Mouse (Mus musculus) lung, postnatal 0 days (tissue): Measurements from ENCODE around the gene Omg. TPM values are rescaled to one million over a fixed set of nuclear protein-coding genes. Genes with fewer than 3 reads are reported as not detected.

Source experiments
- ATAC-seq: fragments of 200-750 bp; cut with Nextera tagmentation; 2 replicates; pipeline ENCODE4 v1.8.0; 2017; ENCODE audit warnings: moderate library complexity
- DNase-seq: peaks from one replicate; pipeline ENCODE4 v3.0.0-alpha.2; 2016; ENCODE audit warnings: low spot score
- H3K27ac ChIP-seq: fragments of 300-500 bp; sonication (generic); 2 replicates; pipeline ENCODE4 v1.5.1; 2014; ENCODE audit warnings: antibody characterized with exemption, mild to moderate bottlenecking, low read length, mixed read lengths
- H3K27me3 ChIP-seq: fragments of 300-500 bp; sonication (generic); replicated peaks from 2 replicates; pipeline ENCODE4 v1.6.1; 2014; ENCODE audit warnings: low read length, mixed read lengths; ENCODE audit not compliant: insufficient read depth
- H3K36me3 ChIP-seq: fragments of 300-500 bp; sonication (generic); 2 replicates; pipeline ENCODE4 v1.6.1; 2014; ENCODE audit warnings: low read length, mixed read lengths; ENCODE audit not compliant: insufficient read depth
- H3K4me1 ChIP-seq: fragments of 300-500 bp; sonication (generic); 2 replicates; pipeline ENCODE4 v1.6.1; 2014; ENCODE audit warnings: antibody characterized with exemption, low read depth, low read length, mixed read lengths; ENCODE audit not compliant: insufficient read depth
- H3K4me2 ChIP-seq: fragments of 300-500 bp; sonication (generic); replicated peaks from 2 replicates; pipeline ENCODE4 v1.6.1; 2014; ENCODE audit warnings: low read depth, mild to moderate bottlenecking, low read length, moderate library complexity, mixed read lengths
- H3K4me3 ChIP-seq: fragments of 300-500 bp; sonication (generic); 2 replicates; pipeline ENCODE4 v1.5.1; 2014; ENCODE audit warnings: low read depth, low read length
- H3K9ac ChIP-seq: fragments of 300-500 bp; sonication (generic); replicated peaks from 2 replicates; pipeline ENCODE4 v1.6.1; 2014; ENCODE audit warnings: low read depth, mild to moderate bottlenecking
- H3K9me3 ChIP-seq: fragments of 300-500 bp; sonication (generic); 2 replicates; pipeline ENCODE4 v1.6.1; 2016; ENCODE audit warnings: low read length, mixed read lengths
- CTCF ChIP-seq: IDR thresholded peaks from 2 replicates; pipeline ENCODE4 v1.5.1; 2016; ENCODE audit warnings: antibody characterized with exemption, mild to moderate bottlenecking
- EP300 ChIP-seq: IDR thresholded peaks from 2 replicates; pipeline ENCODE4 v1.6.1; 2016; ENCODE audit warnings: antibody characterized with exemption, mild to moderate bottlenecking, control low read depth
- WGBS: fragments of 180-500 bp; shearing (Covaris S2); extraction: QIAGEN DNeasy Blood & Tissue Kit; methylation state at CpG from one replicate; pipeline ENCODE4 v1.1.7; 2014; 5-methylcytosine and 5-hydroxymethylcytosine counted together
- polyA plus RNA-seq: library from polyadenylated mRNA; unstranded; fragments of >200 nt; fragmentation: Nextera tagmentation; extraction: Ambion mirVana; gene quantifications from 2 replicates; pipeline ENCODE4 v1.2.1, GENCODE M21; 2015

The Omg gene
- polyA plus RNA-seq: 0.13 TPM in 1 of 2 replicates, not detected in the other

GRCm38 (mm10) chr11:79503845-79504244 is at the start of gene Omg:
Gene Omg, minus strand, starts transcription at chr11:79504084.
- Histone ChIP-seq H3K9me3 (no peaks in the 10 kb centered on the region), H3K27me3 (no peaks in the 10 kb centered on the region), H3K4me2 (no peak within 1 kb of the TSS), H3K4me3 (no peak within 1 kb of the TSS), H3K4me1 (no peaks in the 10 kb centered on the region), H3K27ac (no peak within 1 kb of the TSS), H3K36me3 (no peaks in the 10 kb centered on the region), H3K9ac (no peak within 1 kb of the TSS)
- WGBS: 65% methylated on average over 8 of the region's 8 CpGs
- ATAC-seq (no peak), DNase-seq (no peak)
- TF ChIP-seq EP300 (no peak), CTCF (no peak)

DNA sequence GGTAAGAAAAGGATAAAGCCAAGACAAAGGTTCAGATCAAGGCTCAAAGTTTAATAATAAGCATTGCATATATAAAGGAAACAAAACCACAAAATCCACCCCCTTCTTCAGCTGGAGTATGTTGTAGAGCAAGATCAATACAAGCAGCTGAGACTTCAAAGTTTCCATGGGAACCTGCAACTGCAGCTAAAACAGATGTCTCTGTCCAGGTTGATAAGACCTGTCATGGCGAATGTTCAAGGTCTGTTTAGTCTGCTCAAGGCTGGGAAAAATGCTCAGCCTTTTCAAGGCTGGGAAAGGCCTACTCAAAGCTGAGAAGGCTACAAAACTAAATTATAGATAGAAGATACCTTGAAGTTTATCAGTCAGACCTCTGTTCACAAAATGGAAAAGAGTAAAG is 48.7 kb upstream of the Omg start:
- Histone ChIP-seq H3K4me2 (no peak overlapping the region), H3K36me3 (peaks cover 33% of the 10 kb centered on the region), H3K27me3 (no peaks in the 10 kb centered on the region), H3K4me3 (no peak overlapping the region), H3K9me3 (no peaks in the 10 kb centered on the region), H3K27ac (no peak overlapping the region), H3K9ac (no peak overlapping the region), H3K4me1 (no peaks in the 10 kb centered on the region)
- DNase-seq (no peak), ATAC-seq (no peak)
- 57% methylated on average over 1 of the region's 1 CpGs for WGBS
- TF ChIP-seq EP300 (no peak), CTCF (no peak)

DNA sequence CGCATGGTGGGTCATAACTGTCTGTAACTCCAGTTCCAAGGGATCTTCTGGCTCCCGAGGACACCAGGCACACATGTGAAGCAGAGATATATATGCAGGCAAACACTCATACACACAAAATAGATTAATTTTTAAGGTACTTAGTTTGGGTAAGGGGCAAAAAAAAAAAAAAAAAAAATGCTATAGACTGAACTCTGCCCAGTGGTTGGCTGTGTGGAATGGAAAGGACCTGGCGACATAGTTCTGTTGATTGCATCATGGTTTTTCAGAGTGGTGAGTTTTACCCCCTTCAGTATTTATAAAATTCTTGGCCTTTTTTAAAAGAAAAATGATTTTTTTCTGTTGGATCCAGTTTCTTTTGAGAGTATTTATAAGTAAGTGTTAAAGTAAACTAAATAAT is 32.4 kb upstream of the Omg start:
- peaks cover 10% of the 10 kb centered on the region; the same call in 1 of the 2 replicates for H3K36me3 ChIP-seq
- 85% methylated on average over 3 of the region's 3 CpGs for WGBS
- no peaks in the 10 kb centered on the region for H3K9me3 ChIP-seq
- no peak overlapping the region for H3K27ac ChIP-seq
- TF ChIP-seq CTCF (no peak), EP300 (no peak)
- H3K4me3 ChIP-seq: no peak overlapping the region
- H3K9ac ChIP-seq: no peak overlapping the region
- no peak for DNase-seq
- H3K27me3 ChIP-seq: no peaks in the 10 kb centered on the region
- no peak overlapping the region for H3K4me2 ChIP-seq
- ATAC-seq: no peak
- no peaks in the 10 kb centered on the region for H3K4me1 ChIP-seq

- Histone ChIP-seq H3K9ac (no peak overlapping the region), H3K27me3 (no peaks in the 10 kb centered on the region), H3K4me3 (no peak overlapping the region), H3K9me3 (no peaks in the 10 kb centered on the region), H3K4me2 (no peak overlapping the region), H3K27ac (no peak overlapping the region), H3K36me3 (peaks cover 10% of the 10 kb centered on the region; the same call in 1 of the 2 replicates), H3K4me1 (no peaks in the 10 kb centered on the region)
- WGBS: 82% methylated on average over 4 of the region's 4 CpGs
- DNase-seq (no peak), ATAC-seq (no peak)
- TF ChIP-seq EP300: no peak
- TF ChIP-seq CTCF: no peak
Measured at GRCm38 (mm10) chr11:79535554-79535953, 31.7 kb upstream of the Omg start.

- 57% methylated on average over 8 of the region's 8 CpGs for WGBS
- no peak overlapping the region for H3K9ac ChIP-seq
- no peak overlapping the region for H3K27ac ChIP-seq
- DNase-seq (peak; percentile 74), ATAC-seq (peak; percentile 72)
- H3K9me3 ChIP-seq: no peaks in the 10 kb centered on the region
- no peak overlapping the region for H3K4me3 ChIP-seq
- peaks cover 10% of the 10 kb centered on the region; the same call in 1 of the 2 replicates for H3K36me3 ChIP-seq
- no peaks in the 10 kb centered on the region for H3K4me1 ChIP-seq
- no peaks in the 10 kb centered on the region for H3K27me3 ChIP-seq
- H3K4me2 ChIP-seq: no peak overlapping the region
- no peak for TF ChIP-seq EP300
- no peak for TF ChIP-seq CTCF
Measured at GRCm38 (mm10) chr11:79533950-79534690, 30.2 kb upstream of the Omg start.

DNA sequence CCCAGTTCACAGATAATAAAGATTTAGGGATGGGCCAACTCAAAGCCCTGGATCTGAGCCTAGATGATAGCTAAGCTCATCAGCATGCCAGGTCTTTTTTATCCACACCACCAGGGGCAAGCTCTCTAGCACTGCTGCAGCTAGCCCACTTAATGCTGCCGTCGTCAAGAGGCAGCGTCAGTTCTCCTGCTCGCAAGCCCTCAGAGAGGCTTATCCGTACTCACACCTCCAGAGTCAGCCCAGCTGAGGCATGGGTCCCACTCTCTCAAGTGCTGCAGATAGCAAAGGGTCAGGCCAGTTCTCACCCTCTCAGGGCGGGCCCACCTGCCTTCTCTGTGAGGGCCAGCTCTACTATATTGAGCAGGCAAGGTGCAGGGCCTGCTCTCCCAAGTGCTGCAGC is 29.4 kb upstream of the Omg start:
- no peaks in the 10 kb centered on the region for H3K4me1 ChIP-seq
- no peak overlapping the region for H3K27ac ChIP-seq
- H3K9ac ChIP-seq: no peak overlapping the region
- H3K9me3 ChIP-seq: no peaks in the 10 kb centered on the region
- no peak overlapping the region for H3K4me3 ChIP-seq
- H3K4me2 ChIP-seq: no peak overlapping the region
- DNase-seq (no peak), ATAC-seq (no peak)
- no peaks in the 10 kb centered on the region for H3K27me3 ChIP-seq
- WGBS: 61% methylated on average over 6 of the region's 6 CpGs
- TF ChIP-seq CTCF: no peak
- TF ChIP-seq EP300: no peak
- H3K36me3 ChIP-seq: peaks cover 10% of the 10 kb centered on the region; the same call in 1 of the 2 replicates
